Mouse (Mus musculus): ENCODE data around the gene Sucla2. TPM values are rescaled to one million over a fixed set of nuclear protein-coding genes. Genes with fewer than 3 reads are reported as not detected.

The Sucla2 gene
- total and polyA plus RNA-seq, 2 experiments from 2014 or later, result 95.7 to 144 TPM

DNA sequence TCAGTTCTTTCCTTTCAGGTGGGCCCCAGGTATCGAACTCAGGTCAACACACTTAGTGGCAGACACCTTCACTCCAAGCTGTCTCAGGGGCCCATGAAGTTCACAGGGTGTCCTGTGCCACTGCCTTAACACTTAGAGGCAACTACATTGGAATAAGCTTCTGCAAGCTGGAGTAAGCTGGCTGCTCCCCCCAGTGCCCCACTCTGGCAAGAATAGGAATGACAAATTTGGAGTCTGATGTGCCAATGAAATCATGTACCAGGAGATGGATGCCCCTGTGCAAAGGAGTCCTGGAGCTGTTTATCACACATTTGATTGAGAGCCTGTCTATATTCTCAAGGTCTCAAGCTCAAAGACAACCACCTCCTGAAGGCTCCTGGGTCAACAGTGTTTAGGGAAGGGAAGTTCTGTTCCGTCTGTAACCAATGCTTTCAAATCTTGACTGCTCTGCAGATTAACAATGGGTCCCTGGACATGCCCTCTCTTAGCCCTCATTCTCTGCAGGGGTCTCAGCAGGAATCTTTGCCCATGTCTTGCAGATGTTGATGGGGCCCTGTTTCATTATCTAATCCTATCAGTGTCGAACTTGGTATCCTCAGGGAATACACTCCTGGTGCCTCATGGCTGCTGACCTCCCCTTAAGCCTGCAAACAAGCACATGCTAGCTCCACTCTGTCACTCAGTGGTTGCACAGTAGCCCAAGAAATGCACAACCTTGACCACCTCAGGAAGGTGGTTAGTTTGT lies 40.6 kb upstream of the Sucla2 start:
- Histone ChIP-seq H3K4me1 (ENCODE audit: insufficient read depth) (no peaks in the 10 kb centered on the region), H3K4me3 (ENCODE audit: low read depth, low read length) (no peak overlapping the region), H3K27ac (ENCODE audit: low read depth, low read length) (no peak overlapping the region), H3K4me2 (ENCODE audit: low read depth) (no peak overlapping the region), H3K36me3 (ENCODE audit: insufficient read depth) (no peaks in the 10 kb centered on the region), H3K9me3 (ENCODE audit: low read length) (no peaks in the 10 kb centered on the region), H3K9ac (no peak overlapping the region), H3K27me3 (ENCODE audit: insufficient read depth, low read length) (no peaks in the 10 kb centered on the region)
- ATAC-seq (no peak), DNase-seq (no peak)
- TF ChIP-seq CTCF (IDR thresholded peaks at IDR 0.05; ENCODE audit: low read depth), result peak; percentile 26
- WGBS, result 68% methylated on average over 3 of the region's 3 CpGs

DNA sequence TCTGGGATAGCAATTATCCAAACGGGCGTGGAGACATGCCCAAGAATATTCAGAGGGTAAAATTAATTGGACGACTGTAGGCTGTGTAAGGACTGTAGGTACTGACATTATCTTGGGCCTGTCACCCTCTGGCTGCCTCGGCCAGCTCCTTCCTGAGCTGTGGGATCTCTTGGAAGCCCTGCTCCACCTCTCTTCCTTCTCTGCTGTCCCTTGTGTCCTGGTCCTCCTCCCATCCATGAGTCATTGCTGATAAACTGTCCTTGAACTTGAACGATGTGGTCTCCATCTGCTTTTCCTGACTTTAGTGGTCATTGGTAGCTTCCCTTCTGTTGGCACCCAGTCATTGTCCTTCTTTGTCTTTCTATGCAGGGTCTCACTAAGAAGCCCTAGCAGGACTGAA lies 38.5 kb upstream of the Sucla2 start:
- H3K9me3 ChIP-seq (ENCODE audit: low read length), result 0 out of 2 replicates have a peak, but pooled peaks cover 4% of the 10 kb centered on the region
- no peaks in the 10 kb centered on the region for H3K4me1 ChIP-seq (ENCODE audit: insufficient read depth)
- no peaks in the 10 kb centered on the region for H3K36me3 ChIP-seq (ENCODE audit: insufficient read depth)
- ATAC-seq (no peak), DNase-seq (no peak)
- H3K4me2 ChIP-seq (ENCODE audit: low read depth), result no peak overlapping the region
- WGBS, result 67% methylated on average over 5 of the region's 5 CpGs
- H3K27ac ChIP-seq (ENCODE audit: low read depth, low read length), result no peak overlapping the region
- H3K27me3 ChIP-seq (ENCODE audit: insufficient read depth, low read length), result no peaks in the 10 kb centered on the region
- no peak overlapping the region for H3K9ac ChIP-seq
- no peak for TF ChIP-seq CTCF (IDR thresholded peaks at IDR 0.05; ENCODE audit: low read depth)
- H3K4me3 ChIP-seq (ENCODE audit: low read depth, low read length), result no peak overlapping the region

DNA sequence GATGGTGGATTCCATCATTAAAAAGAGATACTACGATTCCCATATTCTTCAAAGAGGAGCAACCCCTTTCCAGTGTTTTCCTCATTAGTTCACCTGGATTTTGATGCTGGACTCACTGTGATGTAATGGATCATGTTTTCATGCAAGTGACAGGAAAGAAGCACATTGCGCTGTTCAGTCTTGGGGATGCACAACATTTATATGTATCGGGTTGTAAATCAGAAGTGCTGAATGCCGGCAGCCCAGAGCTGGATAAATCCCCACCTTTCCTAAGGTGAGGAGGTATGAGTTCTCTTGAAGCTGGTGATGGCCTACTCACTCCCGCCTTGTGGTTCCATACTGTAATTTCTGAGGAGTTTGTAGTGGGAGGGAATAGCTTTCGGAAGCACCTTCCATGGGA lies 31.8 kb upstream of the Sucla2 start:
- 95% methylated on average over 6 of the region's 6 CpGs for WGBS
- H3K27ac ChIP-seq (ENCODE audit: low read depth, low read length), result no peak overlapping the region
- no peaks in the 10 kb centered on the region for H3K4me1 ChIP-seq (ENCODE audit: insufficient read depth)
- no peak overlapping the region for H3K4me3 ChIP-seq (ENCODE audit: low read depth, low read length)
- DNase-seq (no peak), ATAC-seq (no peak)
- H3K27me3 ChIP-seq (ENCODE audit: insufficient read depth, low read length), result no peaks in the 10 kb centered on the region
- H3K9me3 ChIP-seq (ENCODE audit: low read length), result 0 out of 2 replicates have a peak, but pooled peaks cover 4% of the 10 kb centered on the region
- no peak for TF ChIP-seq CTCF (IDR thresholded peaks at IDR 0.05; ENCODE audit: low read depth)
- no peaks in the 10 kb centered on the region for H3K36me3 ChIP-seq (ENCODE audit: insufficient read depth)
- no peak overlapping the region for H3K9ac ChIP-seq
- no peak overlapping the region for H3K4me2 ChIP-seq (ENCODE audit: low read depth)

DNA sequence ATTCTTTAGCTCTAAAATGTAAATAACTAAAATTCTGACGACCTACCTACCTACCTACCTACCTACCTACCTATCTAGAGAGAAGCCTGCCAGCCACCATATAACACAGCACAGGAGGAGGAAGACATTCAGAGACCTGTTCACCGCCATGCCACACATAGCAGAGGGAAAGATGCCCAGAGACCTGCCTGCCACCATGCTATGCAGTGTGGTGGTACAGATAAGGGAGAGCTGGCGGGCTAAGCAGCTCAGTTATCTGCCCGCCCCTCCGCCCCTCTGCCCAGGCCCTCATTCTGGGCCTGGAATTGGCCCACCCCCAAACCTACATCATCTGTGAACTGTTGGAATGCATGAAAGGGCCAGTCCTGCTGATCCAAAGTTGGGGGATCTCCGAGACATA lies 31.0 kb upstream of the Sucla2 start:
- DNase-seq (no peak), ATAC-seq (no peak)
- no peak for TF ChIP-seq CTCF (IDR thresholded peaks at IDR 0.05; ENCODE audit: low read depth)
- no peak overlapping the region for H3K9ac ChIP-seq
- H3K4me3 ChIP-seq (ENCODE audit: low read depth, low read length), result no peak overlapping the region
- H3K4me2 ChIP-seq (ENCODE audit: low read depth), result no peak overlapping the region
- no peaks in the 10 kb centered on the region for H3K4me1 ChIP-seq (ENCODE audit: insufficient read depth)
- 0 out of 2 replicates have a peak, but pooled peaks cover 4% of the 10 kb centered on the region for H3K9me3 ChIP-seq (ENCODE audit: low read length)
- H3K27me3 ChIP-seq (ENCODE audit: insufficient read depth, low read length), result no peaks in the 10 kb centered on the region
- no peaks in the 10 kb centered on the region for H3K36me3 ChIP-seq (ENCODE audit: insufficient read depth)
- H3K27ac ChIP-seq (ENCODE audit: low read depth, low read length), result no peak overlapping the region
- 71% methylated on average over 6 of the region's 6 CpGs for WGBS

DNA sequence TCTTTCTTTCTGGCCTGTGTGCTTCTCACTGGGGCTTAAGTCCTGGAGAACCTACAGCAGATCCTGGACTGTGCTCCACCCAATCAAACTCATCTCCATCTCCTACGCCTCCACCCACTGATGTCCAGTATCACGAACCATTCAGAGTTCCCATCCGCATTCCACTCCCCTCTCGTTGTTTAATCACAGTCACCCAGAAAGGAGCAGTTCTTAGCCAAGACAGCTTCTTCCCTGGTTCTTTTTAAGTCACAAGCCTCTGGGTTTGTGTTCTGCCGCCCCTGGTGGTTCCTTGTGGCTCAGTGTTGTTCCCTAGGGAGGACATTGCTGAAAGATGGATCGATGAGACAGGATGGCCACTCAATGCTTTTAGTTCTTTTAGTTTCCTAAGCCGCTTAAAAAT lies 29.4 kb upstream of the Sucla2 start:
- H3K4me1 ChIP-seq (ENCODE audit: insufficient read depth), result no peaks in the 10 kb centered on the region
- no peak overlapping the region for H3K4me2 ChIP-seq (ENCODE audit: low read depth)
- H3K27ac ChIP-seq (ENCODE audit: low read depth, low read length), result no peak overlapping the region
- no peaks in the 10 kb centered on the region for H3K36me3 ChIP-seq (ENCODE audit: insufficient read depth)
- TF ChIP-seq CTCF (IDR thresholded peaks at IDR 0.05; ENCODE audit: low read depth), result 0 out of 2 replicates have a peak, but pooled peaks have one; percentile 10
- DNase-seq (no peak), ATAC-seq (no peak)
- H3K27me3 ChIP-seq (ENCODE audit: insufficient read depth, low read length), result no peaks in the 10 kb centered on the region
- WGBS, result 74% methylated on average over 7 of the region's 7 CpGs
- H3K4me3 ChIP-seq (ENCODE audit: low read depth, low read length), result no peak overlapping the region
- 0 out of 2 replicates have a peak, but pooled peaks cover 4% of the 10 kb centered on the region for H3K9me3 ChIP-seq (ENCODE audit: low read length)
- H3K9ac ChIP-seq, result no peak overlapping the region

DNA sequence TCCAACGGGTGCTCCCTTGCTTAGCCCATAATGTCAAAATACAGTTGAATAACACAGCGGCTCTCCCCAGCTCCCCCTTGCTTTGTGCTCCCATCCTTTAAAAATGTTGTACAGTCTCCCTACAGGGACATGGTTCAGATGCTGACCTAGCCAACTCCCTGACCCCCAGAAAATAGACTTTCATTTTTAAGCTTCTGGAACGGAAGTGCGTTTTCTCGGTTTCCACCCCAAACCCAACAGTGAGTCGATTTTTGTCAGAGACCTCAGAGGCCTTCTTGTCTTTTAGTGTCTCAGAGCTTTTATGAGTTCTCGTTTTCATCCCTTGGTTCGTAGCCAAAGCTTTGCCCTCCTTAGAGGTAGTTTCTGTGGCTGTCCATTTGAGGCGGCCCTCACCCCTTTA lies 23.8 kb upstream of the Sucla2 start:
- H3K4me2 ChIP-seq (ENCODE audit: low read depth), result no peak overlapping the region
- 77% methylated on average over 9 of the region's 9 CpGs for WGBS
- no peak overlapping the region for H3K27ac ChIP-seq (ENCODE audit: low read depth, low read length)
- TF ChIP-seq CTCF (IDR thresholded peaks at IDR 0.05; ENCODE audit: low read depth), result no peak
- H3K4me1 ChIP-seq (ENCODE audit: insufficient read depth), result peaks cover 9% of the 10 kb centered on the region
- H3K9ac ChIP-seq, result no peak overlapping the region
- H3K4me3 ChIP-seq (ENCODE audit: low read depth, low read length), result no peak overlapping the region
- no peak for ATAC-seq
- DNase-seq, result no peak
- H3K9me3 ChIP-seq (ENCODE audit: low read length), result no peaks in the 10 kb centered on the region
- H3K27me3 ChIP-seq (ENCODE audit: insufficient read depth, low read length), result no peaks in the 10 kb centered on the region
- H3K36me3 ChIP-seq (ENCODE audit: insufficient read depth), result no peaks in the 10 kb centered on the region

DNA sequence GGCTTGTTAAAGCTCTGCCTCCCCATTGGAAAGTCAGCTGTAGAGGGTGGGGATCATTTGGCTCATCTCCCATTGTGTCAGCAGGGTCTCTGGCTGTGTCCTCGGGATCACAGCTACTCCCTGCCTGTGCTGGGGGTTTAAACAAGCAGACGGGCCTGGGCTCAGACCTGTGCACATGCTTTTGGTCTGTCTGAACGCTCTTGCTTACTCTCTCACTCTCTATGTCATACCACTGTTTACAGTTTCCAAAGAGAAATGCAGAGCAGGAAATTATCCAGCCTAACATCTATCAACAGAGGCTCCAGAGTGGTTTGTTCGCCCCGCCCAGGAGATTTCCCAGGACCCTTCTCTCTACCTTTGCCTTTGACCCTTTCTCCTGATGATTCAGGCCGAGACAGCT lies 23.4 kb upstream of the Sucla2 start:
- ATAC-seq (no peak), DNase-seq (no peak)
- H3K9ac ChIP-seq, result no peak overlapping the region
- H3K27ac ChIP-seq (ENCODE audit: low read depth, low read length), result no peak overlapping the region
- WGBS, result 53% methylated on average over 6 of the region's 6 CpGs
- H3K4me2 ChIP-seq (ENCODE audit: low read depth), result no peak overlapping the region
- no peak overlapping the region for H3K4me3 ChIP-seq (ENCODE audit: low read depth, low read length)
- H3K36me3 ChIP-seq (ENCODE audit: insufficient read depth), result no peaks in the 10 kb centered on the region
- TF ChIP-seq CTCF (IDR thresholded peaks at IDR 0.05; ENCODE audit: low read depth), result no peak
- H3K4me1 ChIP-seq (ENCODE audit: insufficient read depth), result peaks cover 9% of the 10 kb centered on the region
- H3K9me3 ChIP-seq (ENCODE audit: low read length), result no peaks in the 10 kb centered on the region
- no peaks in the 10 kb centered on the region for H3K27me3 ChIP-seq (ENCODE audit: insufficient read depth, low read length)

Measured in forebrain, postnatal 0 days (tissue).